ENCODE assay signal across 8 mouse cellular contexts in genomic region chr1:193035371-193036238, GRCm38 (mm10). TPM values are rescaled to one million over a fixed set of nuclear protein-coding genes. Genes with fewer than 3 reads are reported as not detected.
DNase-seq lines count a peak whose midpoint lies in the region; ATAC-seq lines count a peak whose summit lies in the region.

Gene Syt14 (minus strand): TSS chr1:193035775.

- H3K27ac ChIP-seq in forebrain, embryonic 14.5 days (ENCODE audit: low read depth, low read length) = 0 out of 2 replicates have a peak within 1 kb of the TSS, but pooled peaks have one; percentile 44
- H3K27ac ChIP-seq in hindbrain, embryonic 11.5 days (ENCODE audit: low read depth, low read length) = peak within 1 kb of the TSS; percentile 51; the same call in 1 of the 2 replicates

- peak; percentile 95 for DNase-seq in R1 (ENCODE audit: low read depth, low spot score)
- DNase-seq in cerebellum, adult 11-12 months = peak; percentile 79
- DNase-seq in forebrain, embryonic 14.5 days (ENCODE audit: low spot score) = peak; percentile 86
- peak; percentile 88 for DNase-seq in hindbrain, embryonic 11.5 days (ENCODE audit: low spot score)
- DNase-seq in layer of hippocampus, postnatal 25 days (ENCODE audit: extremely low spot score in 1 of 2, low spot score in 1 of 2) = peak; percentile 34 to 40
- peak; percentile 51 for DNase-seq in lung, postnatal 36 days
- DNase-seq in right cerebral cortex, adult 2 months (ENCODE audit: low spot score in 2 of 2) = peak; percentile 44 to 53
- DNase-seq in urinary bladder, postnatal 25 days (ENCODE audit: low spot score) = peak; percentile 55

- ATAC-seq in forebrain, embryonic 14.5 days = peak; percentile 95
- ATAC-seq in hindbrain, embryonic 11.5 days (ENCODE audit: low FRiP score) = peak; percentile 95

- H3K4me2 ChIP-seq in forebrain, embryonic 14.5 days (ENCODE audit: low read length) = peak within 1 kb of the TSS; percentile 88
- peak within 1 kb of the TSS; percentile 65 for H3K4me2 ChIP-seq in hindbrain, embryonic 11.5 days (replicated peaks; ENCODE audit: low read depth, low read length)

- no peaks in the 10 kb centered on the region for H3K36me3 ChIP-seq in forebrain, embryonic 14.5 days (ENCODE audit: control insufficient read depth, insufficient read depth, low read length)
- H3K36me3 ChIP-seq in hindbrain, embryonic 11.5 days (ENCODE audit: control insufficient read depth, insufficient read depth, low read length) = no peaks in the 10 kb centered on the region

- no peaks in the 10 kb centered on the region for H3K27me3 ChIP-seq in forebrain, embryonic 14.5 days (replicated peaks; ENCODE audit: control insufficient read depth, insufficient read depth, low read length)
- no peaks in the 10 kb centered on the region for H3K27me3 ChIP-seq in hindbrain, embryonic 11.5 days (ENCODE audit: control insufficient read depth, insufficient read depth, low read length)

- peak within 1 kb of the TSS; percentile 77 for H3K4me3 ChIP-seq in forebrain, embryonic 14.5 days (ENCODE audit: low read depth, low read length)
- peak within 1 kb of the TSS; percentile 62 for H3K4me3 ChIP-seq in hindbrain, embryonic 11.5 days (ENCODE audit: low read depth, low read length)

- peaks cover 9% of the 10 kb centered on the region; the same call in 1 of the 2 replicates for H3K4me1 ChIP-seq in forebrain, embryonic 14.5 days (ENCODE audit: control insufficient read depth, insufficient read depth, low read length)
- H3K4me1 ChIP-seq in hindbrain, embryonic 11.5 days (replicated peaks; ENCODE audit: control insufficient read depth, insufficient read depth, low read length) = 0 out of 2 replicates have a peak, but pooled peaks cover 6% of the 10 kb centered on the region

- WGBS in forebrain, embryonic 14.5 days = under 1% methylated on average over 56 of the region's 67 CpGs
- under 1% methylated on average over 62 of the region's 67 CpGs for WGBS in hindbrain, embryonic 11.5 days

- H3K9ac ChIP-seq in forebrain, embryonic 14.5 days (ENCODE audit: low read length) = peak within 1 kb of the TSS; percentile 81
- H3K9ac ChIP-seq in hindbrain, embryonic 11.5 days (ENCODE audit: low read depth, low read length) = peak within 1 kb of the TSS; percentile 62

- no peaks in the 10 kb centered on the region for H3K9me3 ChIP-seq in forebrain, embryonic 14.5 days (replicated peaks; ENCODE audit: control insufficient read depth, low read length)
- no peaks in the 10 kb centered on the region for H3K9me3 ChIP-seq in hindbrain, embryonic 11.5 days (ENCODE audit: control insufficient read depth, low read length)

RNA-seq across cellular contexts. Expression of gene Syt14, which starts in this region (rescaled TPM):
- polyA plus RNA-seq in forebrain, embryonic 14.5 days (2014; fragmentation: Nextera tagmentation; extraction: Ambion mirVana) = 6.9 and 10.0 TPM in 2 replicates
- polyA plus RNA-seq in hindbrain, embryonic 11.5 days (2014; fragmentation: Nextera tagmentation; extraction: Ambion mirVana) = 7.4 and 8.7 TPM in 2 replicates
- total RNA-seq in layer of hippocampus, postnatal 25 days (2021) = 10 to 100 TPM; 21.6 to 26.1 TPM

Comparison
In these comparisons a context has a peak if more than half of its experiments do, and no peak if none do; other contexts are left out.
1. Peak in every context shown above with its lines: DNase-seq, ATAC-seq, H3K4me3 ChIP-seq and H3K27ac ChIP-seq.
2. DNase-seq: peak in every context shown above with its lines; median percentile 95 in R1; 88 in hindbrain, embryonic 11.5 days; 86 in forebrain, embryonic 14.5 days; 79 in cerebellum, adult 11-12 months; 55 in urinary bladder, postnatal 25 days; 51 in lung, postnatal 36 days; 48 in right cerebral cortex, adult 2 months; 37 in layer of hippocampus, postnatal 25 days.